Mouse (Mus musculus): ENCODE results near the gene Lix1l.

Lix1l gene

GRCm38 (mm10) chr3:96600639-96601250 lies at the start of gene Lix1l:
Gene Lix1l, plus strand, starts transcription at chr3:96601149.
- peak; percentile 97 for DNase-seq (ENCODE audit: low spot score)

GRCm38 (mm10) chr3:96551203-96551602 lies 49.7 kb upstream of the Lix1l start:
- DNase-seq (ENCODE audit: low spot score) = peak; percentile 67

- DNase-seq (ENCODE audit: low spot score) = no peak
Measured at GRCm38 (mm10) chr3:96551890-96552289, 49.1 kb upstream of the Lix1l start.

GRCm38 (mm10) chr3:96553601-96554000 lies 47.3 kb upstream of the Lix1l start:
- no peak for DNase-seq (ENCODE audit: low spot score)

- no peak for DNase-seq (ENCODE audit: low spot score)
Measured at GRCm38 (mm10) chr3:96554251-96554650, 46.7 kb upstream of the Lix1l start.

- peak; percentile 78 for DNase-seq (ENCODE audit: low spot score)
Measured at GRCm38 (mm10) chr3:96555041-96555596, 45.8 kb upstream of the Lix1l start.

GRCm38 (mm10) chr3:96555999-96556614 lies 44.8 kb upstream of the Lix1l start:
- DNase-seq (ENCODE audit: low spot score) = no peak

GRCm38 (mm10) chr3:96556651-96557635 lies 44.0 kb upstream of the Lix1l start:
- peak; percentile 29 for DNase-seq (ENCODE audit: low spot score)

- peak; percentile 99 for DNase-seq (ENCODE audit: low spot score)
Measured at GRCm38 (mm10) chr3:96557694-96558093, 43.3 kb upstream of the Lix1l start, which contains the start of gene Txnip. Gene Txnip, plus strand, starts transcription at chr3:96557957.

- DNase-seq (ENCODE audit: low spot score) = no peak
Measured at GRCm38 (mm10) chr3:96558159-96558558, 42.8 kb upstream of the Lix1l start.

- no peak for DNase-seq (ENCODE audit: low spot score)
Measured at GRCm38 (mm10) chr3:96558668-96559196, 42.2 kb upstream of the Lix1l start.

GRCm38 (mm10) chr3:96559398-96559910 lies 41.5 kb upstream of the Lix1l start:
- no peak for DNase-seq (ENCODE audit: low spot score)

GRCm38 (mm10) chr3:96559911-96560850 lies 40.8 kb upstream of the Lix1l start:
- no peak for DNase-seq (ENCODE audit: low spot score)

- no peak for DNase-seq (ENCODE audit: low spot score)
Measured at GRCm38 (mm10) chr3:96560881-96561668, 39.9 kb upstream of the Lix1l start.

GRCm38 (mm10) chr3:96561946-96562681 lies 38.8 kb upstream of the Lix1l start:
- no peak for DNase-seq (ENCODE audit: low spot score)

GRCm38 (mm10) chr3:96563267-96563666 lies 37.7 kb upstream of the Lix1l start:
- DNase-seq (ENCODE audit: low spot score) = no peak

GRCm38 (mm10) chr3:96563911-96564632 lies 36.9 kb upstream of the Lix1l start:
- no peak for DNase-seq (ENCODE audit: low spot score)

- DNase-seq (ENCODE audit: low spot score) = no peak
Measured at GRCm38 (mm10) chr3:96564633-96565032, 36.3 kb upstream of the Lix1l start.

Measured in MN1 (cell line).